Mouse (Mus musculus): ENCODE data around the gene Ube2m.

Gene Ube2m

DNA sequence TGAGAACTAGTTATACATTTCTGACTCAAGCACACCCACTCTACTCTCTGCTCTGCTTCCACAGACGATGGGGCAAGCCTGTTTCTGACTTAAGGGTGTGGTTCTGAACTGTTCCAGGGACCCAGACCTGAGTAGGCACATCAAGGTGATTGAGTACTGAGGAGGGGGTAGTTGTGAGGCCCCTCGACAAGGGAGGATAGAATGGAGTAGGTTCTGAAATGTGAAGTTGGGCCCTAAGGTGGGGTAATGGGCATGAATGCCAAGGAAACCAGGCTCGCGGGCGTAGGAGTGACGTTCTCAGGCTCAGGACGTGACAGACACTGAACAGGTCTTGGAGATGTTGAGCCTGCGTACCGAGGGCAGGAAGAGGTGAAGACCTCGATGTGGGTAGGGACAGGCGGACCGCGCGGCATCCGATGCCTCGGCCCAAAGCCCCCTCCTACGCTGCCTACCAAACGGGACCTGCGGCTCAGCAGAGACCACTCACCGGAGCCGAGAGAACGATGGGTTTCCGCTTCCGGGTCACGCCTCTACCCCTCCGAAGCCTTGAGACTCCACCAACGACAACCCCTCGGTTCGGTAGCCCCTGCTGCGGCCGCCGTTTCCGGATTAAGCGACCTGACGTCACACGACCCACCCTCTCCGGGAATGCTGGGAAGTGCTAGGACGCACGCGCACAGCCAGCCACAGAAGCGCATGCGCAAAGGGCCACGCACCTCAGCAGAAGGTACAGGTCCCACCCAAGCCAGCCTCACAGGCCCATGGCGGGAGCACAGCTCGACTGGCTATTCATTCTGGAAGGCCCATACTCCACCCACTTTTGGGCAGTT is 3.7 kb downstream of the Ube2m start, which contains the start of gene Chmp2a:
Gene Chmp2a, minus strand, starts transcription at position 660 of the 830 bp plus-strand sequence.
- in situ Hi-C loops (cut with MboI, MseI) = no loop called here

DNA sequence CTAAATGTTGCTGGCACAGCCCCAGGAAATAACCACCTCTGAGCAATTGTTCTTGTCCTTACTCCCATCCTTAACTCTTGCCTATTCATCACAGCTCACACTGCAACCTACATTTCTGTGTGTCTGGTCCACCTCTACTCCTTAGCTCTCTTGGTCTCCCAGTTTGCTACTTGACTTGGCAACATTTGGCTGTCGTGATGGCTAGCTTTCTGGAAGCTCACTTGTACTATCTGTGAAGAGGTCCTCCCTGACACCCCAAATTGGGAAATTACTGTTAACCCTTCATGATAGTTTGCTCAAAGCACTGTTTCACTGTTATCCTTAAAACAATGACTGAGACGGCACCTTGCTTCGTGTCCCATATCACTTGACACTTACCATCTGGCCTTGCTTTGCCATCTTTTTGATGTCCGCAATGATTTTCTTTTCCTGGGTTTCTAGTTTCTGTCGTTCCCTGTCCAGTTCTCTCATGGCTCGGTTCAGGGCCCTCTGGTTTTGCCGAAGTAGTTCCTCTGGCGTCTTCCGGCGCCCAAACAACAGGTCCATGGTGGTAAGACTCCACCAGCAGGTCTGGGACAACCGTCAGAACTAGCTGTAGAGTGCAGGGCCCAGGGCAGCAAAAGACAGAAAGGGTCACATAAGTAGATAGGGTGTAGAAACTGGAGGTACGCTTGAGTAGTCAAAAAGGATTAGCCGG is 4.5 kb downstream of the Ube2m start:
- in situ Hi-C loops (cut with MboI, MseI) = no loop called here

DNA sequence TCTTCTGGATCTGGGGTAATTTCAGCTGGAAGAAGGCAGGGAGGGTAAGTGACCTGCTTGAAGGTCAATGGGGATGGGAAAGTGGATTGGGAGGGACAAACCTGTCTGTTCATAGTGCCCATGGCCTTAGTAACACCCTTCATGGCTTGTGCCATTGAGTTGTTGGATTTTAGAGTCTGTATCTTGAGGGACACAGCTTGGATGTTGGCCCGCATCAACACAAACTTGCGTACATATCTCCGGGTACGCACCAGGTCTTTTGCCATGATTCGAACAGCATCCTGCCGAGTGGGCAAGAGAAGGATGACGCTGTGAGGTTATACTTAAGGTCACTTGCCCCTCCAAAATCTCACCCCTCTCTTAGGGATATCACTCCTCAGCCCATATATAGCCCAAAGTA is 5.5 kb downstream of the Ube2m start:
- in situ Hi-C loops (cut with MboI, MseI) = no loop called here

DNA sequence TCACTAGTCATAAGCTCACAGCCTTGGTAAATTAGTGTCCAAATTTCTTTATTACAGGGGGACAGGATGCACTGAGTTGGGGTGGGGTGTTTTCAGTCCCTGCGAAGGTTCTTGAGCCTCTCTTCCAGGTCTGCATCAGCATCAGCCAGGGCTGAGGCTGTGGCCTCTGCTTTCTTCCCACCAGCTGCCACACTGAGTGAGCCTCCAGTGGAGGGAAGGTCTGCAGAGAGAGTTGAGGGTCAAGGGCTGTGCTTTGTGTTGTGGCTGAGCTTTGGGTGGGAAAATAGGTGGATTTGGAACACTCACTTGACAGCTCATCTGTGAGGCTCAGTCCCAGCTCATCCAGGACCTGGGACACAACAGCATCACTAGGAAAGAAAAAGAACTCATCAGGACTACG is 6.1 kb downstream of the Ube2m start:
- in situ Hi-C loops (cut with MboI, MseI) = no loop called here

DNA sequence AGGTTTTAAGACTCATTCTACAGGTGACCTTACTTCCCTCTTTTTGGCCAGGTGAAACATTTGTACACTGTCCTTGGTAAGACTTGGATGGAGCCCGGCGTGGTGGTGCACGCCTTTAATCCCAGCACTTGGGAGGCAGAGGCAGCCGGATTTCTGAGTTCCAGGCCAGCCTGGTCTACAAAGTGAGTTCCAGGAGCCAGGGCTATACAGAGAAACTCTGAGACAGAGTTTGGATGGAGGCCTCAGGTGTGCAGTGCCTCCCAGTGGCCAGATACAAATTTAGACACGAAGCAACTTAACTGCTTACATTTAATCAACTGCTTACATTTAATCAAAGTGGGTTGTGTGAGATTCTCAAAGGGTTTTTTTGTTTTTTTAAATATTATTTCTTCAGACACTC is 7.0 kb downstream of the Ube2m start:
- in situ Hi-C loops (cut with MboI, MseI) = no loop called here

DNA sequence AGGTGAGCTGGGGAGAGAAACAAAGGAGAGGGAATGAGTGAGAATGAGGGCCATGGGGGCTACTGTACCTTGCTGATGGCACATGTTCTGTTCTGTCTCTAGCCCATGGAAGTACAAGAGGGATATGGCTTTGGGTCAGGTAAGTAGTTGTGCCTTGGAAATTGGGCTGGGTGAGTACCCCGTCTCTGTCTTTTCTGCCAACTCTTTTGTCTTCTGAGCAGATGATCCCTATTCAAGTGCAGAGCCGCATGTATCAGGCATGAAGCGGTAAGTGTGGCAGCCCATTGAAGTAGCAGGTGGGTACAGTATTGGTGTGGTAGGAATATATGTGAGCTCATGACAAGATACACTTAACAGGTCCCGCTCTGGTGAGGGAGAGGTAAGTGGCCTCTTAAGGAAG is 9.1 kb downstream of the Ube2m start:
- in situ Hi-C loops (cut with MboI, MseI) = no loop called here

DNA sequence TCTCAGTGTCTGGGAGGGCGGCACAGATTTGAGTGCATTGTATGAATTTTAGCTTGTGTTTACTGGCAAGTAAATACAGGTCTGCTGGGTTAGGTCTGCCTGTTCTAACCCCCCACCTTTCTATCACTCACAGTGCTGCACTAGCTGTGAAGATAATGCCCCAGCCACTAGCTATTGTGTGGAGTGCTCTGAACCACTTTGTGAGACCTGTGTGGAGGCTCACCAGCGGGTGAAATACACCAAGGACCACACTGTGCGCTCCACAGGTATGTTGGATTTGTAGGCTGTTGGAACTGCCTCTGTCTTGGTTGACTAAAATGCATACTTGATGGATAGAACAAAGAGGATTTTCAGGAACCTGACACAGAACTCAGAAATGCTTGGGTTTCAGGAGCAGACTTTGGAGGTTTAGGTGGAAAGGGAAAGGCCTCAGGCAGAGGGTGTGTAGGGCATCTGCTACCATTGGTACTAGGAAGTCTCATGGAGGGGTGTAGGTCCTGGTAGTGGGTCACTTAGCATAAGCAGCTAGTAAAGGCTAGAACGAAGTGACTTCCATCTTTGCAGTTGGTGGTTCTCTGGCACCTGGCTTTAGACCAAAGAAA is 12.5 kb downstream of the Ube2m start:
- in situ Hi-C loops (cut with MboI, MseI) = no loop called here

DNA sequence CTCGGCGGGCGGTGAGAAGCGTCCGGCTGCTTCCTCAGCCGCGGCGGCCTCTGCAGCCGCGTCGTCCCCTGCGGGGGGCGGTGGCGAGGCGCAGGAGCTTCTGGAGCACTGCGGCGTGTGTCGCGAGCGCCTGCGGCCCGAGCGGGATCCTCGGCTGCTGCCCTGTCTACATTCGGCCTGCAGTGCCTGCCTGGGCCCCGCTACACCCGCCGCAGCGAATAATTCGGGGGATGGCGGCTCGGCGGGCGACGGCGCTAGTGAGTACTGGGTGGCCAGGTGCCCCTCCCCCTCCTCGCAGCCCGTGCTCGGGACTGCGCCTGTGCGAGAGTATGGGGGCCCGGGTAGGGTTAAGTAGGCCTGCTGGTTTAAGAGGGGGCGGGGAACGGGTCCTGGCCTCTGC is 13.3 kb downstream of the Ube2m start:
- in situ Hi-C loops (cut with MboI, MseI) = no loop called here

DNA sequence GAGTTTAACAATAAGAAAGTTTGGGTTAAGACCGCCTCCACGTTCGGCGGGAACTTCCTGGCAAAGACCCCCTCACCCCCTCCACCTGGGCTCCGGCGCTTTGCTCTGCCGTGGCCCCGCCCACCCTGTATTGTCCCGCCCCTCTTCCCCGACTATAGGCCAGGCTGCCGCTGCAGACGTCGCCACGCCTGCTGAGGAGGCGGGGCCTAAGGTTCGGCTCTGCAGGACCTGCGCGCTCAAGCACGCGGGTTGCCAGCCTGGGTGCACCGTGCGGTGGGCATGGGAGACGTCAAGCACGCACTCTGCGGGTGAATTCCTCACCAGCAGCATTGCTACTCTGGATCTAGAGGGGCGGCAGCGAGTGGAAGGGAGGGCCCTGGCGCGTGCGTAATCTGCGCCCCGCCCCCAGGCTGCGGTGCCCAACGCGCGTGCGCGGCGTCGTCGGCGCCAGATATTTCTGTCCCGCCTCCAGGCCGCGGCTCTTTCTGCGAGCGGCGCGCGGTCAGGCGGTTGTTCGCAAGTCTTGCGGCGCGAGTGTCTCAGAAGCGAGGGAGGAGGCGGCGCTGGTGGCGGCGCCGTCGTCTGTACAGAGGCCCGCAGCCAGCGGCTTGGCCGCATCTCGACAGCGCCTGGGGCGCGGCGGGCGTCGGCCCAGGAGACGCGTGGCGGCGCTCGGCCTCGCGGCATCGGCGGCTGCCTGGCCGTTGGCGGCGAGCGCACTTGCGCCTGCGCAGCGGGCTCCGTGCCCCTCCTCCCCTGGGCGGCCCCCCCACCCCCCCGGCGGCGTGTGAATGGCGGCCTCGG is 13.9 kb downstream of the Ube2m start:
- in situ Hi-C loops (cut with MboI, MseI) = no loop called here

DNA sequence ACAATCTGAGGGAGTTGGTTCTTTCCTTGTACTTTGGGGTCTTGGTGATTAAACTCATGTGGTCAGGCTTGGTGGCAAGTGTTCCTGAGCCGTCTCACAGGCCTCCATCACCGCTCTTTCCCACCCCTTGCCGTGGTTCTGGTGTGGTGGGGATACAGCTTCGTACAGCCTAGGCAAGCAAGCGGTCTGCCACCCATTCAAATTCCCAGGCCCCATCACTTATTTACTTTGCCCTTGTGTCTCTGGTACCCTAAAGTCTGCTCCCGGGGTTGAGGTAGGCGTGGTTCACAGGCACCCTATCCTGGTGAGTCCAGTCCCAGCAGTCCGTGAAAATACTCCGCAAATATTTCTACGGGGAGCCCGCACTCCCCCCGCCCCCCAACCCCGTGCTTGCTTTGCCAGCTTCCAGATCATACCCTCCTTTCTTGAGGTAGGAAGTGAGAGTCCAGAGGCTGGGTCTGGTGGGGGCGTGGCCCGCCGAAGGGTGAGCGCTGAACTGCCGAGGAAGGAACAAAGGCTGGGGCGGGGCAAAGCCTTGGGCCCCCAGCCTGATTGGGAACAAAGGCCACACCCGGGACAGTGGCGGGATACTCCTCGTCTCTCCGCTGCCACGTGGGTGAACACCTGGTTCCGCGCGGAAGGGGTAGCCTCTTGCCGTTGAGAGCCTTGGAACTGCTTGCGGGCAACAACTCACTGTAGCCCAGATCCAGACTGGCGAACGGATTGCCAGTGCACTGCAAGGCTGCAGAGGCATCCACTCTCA is 15.1 kb downstream of the Ube2m start:
- in situ Hi-C loops (cut with MboI, MseI) = no loop called here

DNA sequence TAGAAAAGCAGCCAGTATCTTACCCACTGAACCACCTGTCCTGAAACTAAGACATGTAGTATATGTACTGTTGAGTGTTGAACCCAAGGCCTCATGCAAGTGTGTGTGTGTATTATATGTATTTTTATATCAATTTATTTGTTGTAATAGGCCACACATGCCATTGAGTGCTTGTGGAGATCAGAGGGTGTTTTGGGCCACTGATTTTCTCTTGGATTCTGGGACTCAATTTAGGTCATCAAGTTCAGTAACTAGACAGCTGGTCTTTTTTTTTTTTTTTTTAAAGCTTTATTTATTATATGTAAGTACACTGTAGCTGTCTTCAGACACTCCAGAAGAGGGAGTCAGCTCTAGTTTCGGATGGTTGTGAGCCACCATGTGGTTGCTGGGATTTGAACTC is 22.9 kb downstream of the Ube2m start:
- in situ Hi-C loops (cut with MboI, MseI) = no loop called here

DNA sequence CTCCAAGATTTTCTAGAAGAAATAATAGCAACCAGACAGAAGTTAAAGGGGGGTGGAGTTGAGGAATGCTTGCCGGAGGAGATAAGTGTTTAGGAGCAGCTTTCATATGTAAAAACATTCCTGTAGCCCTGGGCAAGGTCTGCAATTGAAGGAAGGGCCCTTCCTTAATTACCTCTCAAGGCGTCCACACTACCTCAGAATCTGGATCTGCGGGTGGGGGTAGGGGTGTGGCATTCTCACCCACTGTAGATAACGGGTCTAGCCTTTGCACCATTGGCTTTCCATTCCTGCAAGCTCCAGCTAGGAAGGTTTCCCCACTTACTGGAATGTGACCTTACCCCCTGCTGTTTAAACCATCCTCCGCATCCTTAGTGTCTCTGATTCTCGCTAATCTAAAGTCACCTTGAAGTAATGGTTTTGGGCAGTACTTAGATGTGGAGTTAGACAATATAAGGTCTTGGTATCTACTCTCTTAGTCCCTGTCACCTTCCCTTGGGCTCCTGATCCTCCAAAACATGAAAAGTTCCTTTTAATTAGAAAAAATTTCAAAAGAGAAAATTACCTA is 23.7 kb downstream of the Ube2m start:
- in situ Hi-C loops (cut with MboI, MseI) = no loop called here

DNA sequence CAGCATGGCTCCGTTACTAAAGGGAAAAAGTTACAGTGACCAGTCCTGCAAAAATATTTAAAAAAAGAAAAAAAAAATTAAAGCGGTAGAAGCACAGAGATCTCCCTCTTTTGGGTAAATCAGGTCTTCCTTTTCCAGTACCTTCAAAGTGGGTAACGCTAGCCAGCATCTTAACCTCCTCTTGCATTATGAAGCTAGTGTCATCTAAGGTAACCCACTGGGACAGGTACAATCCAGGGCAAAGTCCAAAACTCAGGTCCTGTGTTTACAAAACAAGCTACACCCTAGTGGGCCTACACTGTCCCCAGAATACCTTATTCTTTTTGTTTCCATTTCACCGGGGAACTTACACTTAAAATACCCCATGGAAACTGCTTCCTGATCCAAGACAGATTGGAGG is 24.4 kb downstream of the Ube2m start:
- in situ Hi-C loops (cut with MboI, MseI) = no loop called here

DNA sequence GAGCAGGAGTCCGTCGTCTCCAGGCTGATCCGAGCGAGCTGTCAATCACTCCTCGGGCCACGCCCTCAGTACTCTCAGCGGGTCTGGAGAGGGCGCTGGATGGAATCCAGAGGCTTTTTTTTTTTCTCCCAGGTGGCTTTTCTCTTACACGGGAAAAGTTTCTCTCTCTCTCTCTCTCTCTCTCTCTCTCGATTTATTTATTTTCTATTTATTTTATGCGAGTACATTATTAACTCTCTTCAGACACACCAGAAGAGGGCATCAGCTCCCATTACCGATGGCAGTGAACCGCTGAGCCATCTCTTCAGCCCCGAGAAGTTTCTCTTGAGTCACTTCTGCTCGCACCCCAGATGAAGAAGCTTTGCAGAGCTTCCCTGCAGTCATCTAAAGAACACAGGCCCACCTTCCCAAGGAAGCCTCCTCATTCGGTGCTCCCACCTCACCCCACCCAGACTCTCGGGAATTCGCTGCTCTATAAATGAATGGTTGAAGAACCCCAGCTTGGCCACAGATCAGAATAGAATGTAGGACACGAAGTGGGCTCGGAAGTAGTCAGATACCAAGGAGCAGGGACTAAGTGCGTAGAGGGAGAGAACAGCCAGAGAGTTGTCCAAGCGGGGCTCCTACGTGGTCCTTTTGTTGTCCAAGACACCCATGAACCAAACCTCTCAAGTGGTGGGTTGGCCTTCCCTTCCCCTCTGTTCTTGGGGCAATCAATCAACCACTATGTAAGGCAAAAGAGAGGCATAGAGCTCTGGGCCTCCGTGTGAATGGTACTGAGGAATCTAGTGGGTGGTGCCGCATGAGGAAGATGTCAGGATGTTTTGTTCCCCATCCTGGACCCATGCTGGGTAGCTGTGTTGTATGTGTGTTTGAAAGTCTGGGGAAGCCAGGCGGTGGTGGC is 27.8 kb downstream of the Ube2m start, which contains the start of gene Zbtb45:
Gene Zbtb45, minus strand, starts transcription at position 30 of the 904 bp plus-strand sequence.
- in situ Hi-C loops (cut with MboI, MseI) = no loop called here

DNA sequence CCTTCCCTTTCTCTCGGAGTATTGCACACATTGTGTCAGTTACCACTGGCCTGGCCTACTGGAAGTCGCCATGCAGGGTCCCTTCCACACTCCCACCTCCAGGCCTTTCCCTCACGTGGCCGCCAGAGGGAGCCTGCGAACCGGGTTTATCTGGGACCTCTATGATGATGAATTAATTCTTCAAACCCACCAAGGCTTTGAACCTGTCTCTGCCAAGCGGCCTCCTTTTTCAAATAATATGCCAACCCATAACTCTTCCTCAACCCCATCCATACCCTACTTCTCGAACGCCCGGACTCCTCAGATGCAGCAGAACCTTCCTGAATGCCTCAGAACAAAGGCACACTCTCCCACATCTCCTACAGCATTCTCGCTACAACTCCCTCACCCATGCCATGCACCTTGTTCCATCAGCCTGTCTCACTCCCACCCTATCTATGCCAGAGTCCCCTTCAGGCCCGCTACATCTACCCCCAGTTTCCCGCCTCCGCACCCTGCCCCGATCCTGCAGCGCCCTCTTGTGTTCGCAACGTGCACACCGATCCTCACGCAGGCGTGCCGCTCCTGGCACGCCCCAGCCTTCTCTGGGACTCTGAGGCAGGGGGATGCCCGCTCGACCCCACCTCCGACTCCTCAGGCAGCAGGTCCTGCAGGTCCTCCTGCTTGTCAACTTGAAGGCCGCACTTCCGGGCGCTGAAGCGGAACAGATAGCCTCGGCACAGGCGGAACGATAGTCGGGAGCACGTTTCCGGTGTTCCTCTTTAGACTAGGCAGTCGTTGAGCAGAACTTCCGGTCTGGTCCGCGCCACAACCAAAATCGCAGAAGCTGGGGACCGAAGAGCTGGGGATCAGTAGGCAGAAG is 28.7 kb downstream of the Ube2m start:
- in situ Hi-C loops (cut with MboI, MseI) = loop anchor here (5.0 kb wide), 1 partner anchor 33 kb away; no protein-coding TSS in a partner anchor

DNA sequence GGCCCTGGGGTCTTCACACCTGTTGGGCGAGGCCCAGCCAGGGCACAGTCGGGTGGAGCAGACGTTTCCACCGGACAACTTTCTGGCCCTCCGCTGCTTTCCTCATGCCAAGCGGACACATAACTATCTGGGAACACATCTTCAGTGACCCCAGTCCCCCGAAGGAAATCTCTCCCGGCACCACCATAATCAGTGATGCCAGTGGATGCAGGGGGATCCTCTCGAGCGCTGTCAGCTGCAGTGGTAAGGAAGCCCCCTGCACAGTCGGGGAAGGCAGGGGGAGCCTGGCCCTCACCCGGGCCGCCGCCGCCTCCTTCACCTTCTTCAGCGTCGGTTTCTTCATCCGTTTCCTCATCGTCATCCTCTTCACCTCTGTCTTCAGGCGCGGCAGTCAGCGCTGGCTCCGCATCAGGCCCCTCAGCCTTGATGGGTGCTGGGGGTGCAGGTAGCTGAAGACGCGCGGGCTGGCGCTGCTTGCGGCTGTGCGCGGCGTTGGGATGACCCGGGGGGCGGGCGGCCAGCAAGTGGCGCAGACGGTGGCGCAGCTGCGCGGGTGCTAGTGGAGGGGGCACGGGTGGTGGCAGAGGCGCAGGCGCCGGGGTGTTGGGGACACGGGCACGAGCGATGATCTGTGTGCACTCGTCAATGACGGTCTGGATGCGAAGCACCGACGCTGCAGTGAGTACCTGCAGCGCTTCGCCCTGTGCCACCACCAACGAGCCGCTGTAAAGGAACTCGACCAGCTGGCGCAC is 30.6 kb downstream of the Ube2m start:
- in situ Hi-C loops (cut with MboI, MseI) = loop anchor here (5.0 kb wide), 1 partner anchor 35 kb away; no protein-coding TSS in a partner anchor

DNA sequence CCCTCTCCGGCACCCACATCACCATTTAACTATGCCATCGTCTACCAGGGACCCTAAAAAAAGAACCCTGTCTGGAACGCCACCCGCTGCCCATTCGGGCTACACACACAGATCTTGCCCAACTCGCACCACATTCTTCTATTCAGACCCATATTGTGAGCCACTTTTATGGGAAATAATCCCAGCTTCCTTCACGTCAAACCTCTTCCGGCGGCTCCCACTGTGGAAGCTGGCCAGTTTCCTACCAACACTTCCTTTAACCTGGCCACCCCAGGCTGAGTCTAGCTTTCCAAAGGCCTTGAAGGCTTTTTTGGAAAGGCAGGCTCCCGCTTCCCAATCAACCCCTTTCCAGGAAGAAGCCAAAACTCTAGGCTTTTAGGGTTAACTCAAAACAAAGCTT is 31.5 kb downstream of the Ube2m start:
- in situ Hi-C loops (cut with MboI, MseI) = loop anchor here (5.0 kb wide), 1 partner anchor 36 kb away; no protein-coding TSS in a partner anchor

DNA sequence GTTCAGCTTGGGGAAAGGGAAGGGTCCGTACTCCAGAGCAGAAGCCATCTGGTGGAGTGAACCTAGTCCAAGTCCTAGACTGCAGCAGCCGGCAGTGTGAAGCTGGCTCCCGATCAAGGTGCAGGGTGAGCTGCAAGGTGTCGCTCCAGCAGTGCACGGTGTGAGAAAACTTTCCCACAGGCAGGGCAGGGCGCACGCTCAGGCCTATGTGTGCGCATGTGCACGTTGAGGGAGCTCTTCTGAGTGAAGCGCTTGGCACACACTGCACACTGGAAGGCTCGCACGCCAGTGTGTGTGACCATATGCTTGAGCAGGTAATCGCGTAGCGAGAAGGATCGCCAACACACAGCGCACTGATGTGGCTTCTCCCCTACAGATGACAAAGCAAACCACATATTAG is 32.1 kb downstream of the Ube2m start:
- in situ Hi-C loops (cut with MboI, MseI) = loop anchor here (5.0 kb wide), 1 partner anchor 36 kb away; no protein-coding TSS in a partner anchor
